Mouse (Mus musculus): ENCODE data around the gene Ankrd17. TPM values are rescaled to one million over a fixed set of nuclear protein-coding genes. Genes with fewer than 3 reads are reported as not detected.

The Ankrd17 gene
- polyA plus RNA-seq, 1 experiment from 2014 or later: 27.7 TPM

- Histone ChIP-seq H3K4me2 (no peak overlapping the region), H3K27me3 (ENCODE audit: control insufficient read depth, insufficient read depth, low read length) (no peaks in the 10 kb centered on the region), H3K9ac (ENCODE audit: low read length) (no peak overlapping the region), H3K4me3 (ENCODE audit: low read depth, low read length) (no peak overlapping the region), H3K9me3 (ENCODE audit: control insufficient read depth, low read length) (no peaks in the 10 kb centered on the region), H3K27ac (ENCODE audit: low read depth, low read length) (no peak overlapping the region), H3K36me3 (ENCODE audit: control insufficient read depth, insufficient read depth, low read length) (no peaks in the 10 kb centered on the region), H3K4me1 (ENCODE audit: control insufficient read depth, insufficient read depth, low read length) (no peaks in the 10 kb centered on the region)
- DNase-seq (ENCODE audit: low spot score, missing footprints): no peak
- ATAC-seq (ENCODE audit: low FRiP score): no peak
- 92% methylated on average over 4 of the region's 4 CpGs for WGBS
These were observed 7.3 kb upstream of the Ankrd17 start for GRCm38 (mm10) chr5:90373708-90374107.

DNA sequence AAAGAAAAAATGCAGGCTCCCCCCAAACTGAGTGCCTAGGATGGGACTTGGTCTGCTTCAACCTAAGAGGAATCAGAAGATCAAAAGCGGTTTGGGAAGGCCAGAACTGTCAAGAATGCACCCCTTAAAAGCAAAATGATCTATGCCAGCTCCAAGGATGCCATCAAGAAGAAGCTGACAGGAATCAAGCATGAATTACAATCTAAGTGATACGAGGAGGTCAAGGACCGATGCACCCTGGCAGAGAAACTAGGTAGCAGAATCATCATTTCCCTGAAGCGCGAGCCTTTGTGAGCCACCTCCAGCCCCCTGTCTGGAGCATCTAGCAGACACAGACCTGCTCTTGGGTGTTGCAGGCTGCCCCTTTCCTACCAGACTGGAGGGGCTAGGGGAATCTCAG lies 4.0 kb upstream of the Ankrd17 start:
- ATAC-seq (ENCODE audit: low FRiP score) (no peak), DNase-seq (ENCODE audit: low spot score, missing footprints) (no peak)
- H3K27me3 ChIP-seq (ENCODE audit: control insufficient read depth, insufficient read depth, low read length): no peaks in the 10 kb centered on the region
- H3K27ac ChIP-seq (ENCODE audit: low read depth, low read length): no peak overlapping the region
- no peak overlapping the region for H3K4me3 ChIP-seq (ENCODE audit: low read depth, low read length)
- WGBS: 84% methylated on average over 5 of the region's 5 CpGs
- no peaks in the 10 kb centered on the region for H3K36me3 ChIP-seq (ENCODE audit: control insufficient read depth, insufficient read depth, low read length)
- H3K4me2 ChIP-seq: no peak overlapping the region
- no peaks in the 10 kb centered on the region for H3K9me3 ChIP-seq (ENCODE audit: control insufficient read depth, low read length)
- no peak overlapping the region for H3K9ac ChIP-seq (ENCODE audit: low read length)
- H3K4me1 ChIP-seq (ENCODE audit: control insufficient read depth, insufficient read depth, low read length): peaks cover 2% of the 10 kb centered on the region; the same call in 1 of the 2 replicates

GRCm38 (mm10) chr5:90367067-90367303 lies 608 bp upstream of the Ankrd17 start, which contains the start of gene Gm9958:
Gm9958 (plus strand) TSS chr5:90367204.
- 4% methylated on average over 7 of the region's 7 CpGs for WGBS
- peak within 1 kb of the TSS; percentile 61 for H3K4me2 ChIP-seq

GRCm38 (mm10) chr5:90365141-90365951 lies 1.0 kb downstream of the Ankrd17 start:
- Histone ChIP-seq H3K4me3 (ENCODE audit: low read depth, low read length) (peak overlapping the region; percentile 97), H3K9ac (ENCODE audit: low read length) (peak overlapping the region; percentile 97), H3K4me1 (ENCODE audit: control insufficient read depth, insufficient read depth, low read length) (peaks cover 9% of the 10 kb centered on the region), H3K9me3 (ENCODE audit: control insufficient read depth, low read length) (no peaks in the 10 kb centered on the region), H3K27ac (ENCODE audit: low read depth, low read length) (peak overlapping the region; percentile 95), H3K27me3 (ENCODE audit: control insufficient read depth, insufficient read depth, low read length) (no peaks in the 10 kb centered on the region), H3K36me3 (ENCODE audit: control insufficient read depth, insufficient read depth, low read length) (no peaks in the 10 kb centered on the region), H3K4me2 (peak overlapping the region; percentile 58)
- peak; percentile 41 for ATAC-seq (ENCODE audit: low FRiP score)
- under 1% methylated on average over 53 of the region's 61 CpGs for WGBS
- peak; percentile 95 for DNase-seq (ENCODE audit: low spot score, missing footprints)

More at GRCm38 (mm10) chr5:90367067-90367303, 608 bp upstream of the Ankrd17 start, which contains the start of gene Gm9958:
- no peak for DNase-seq (ENCODE audit: low spot score, missing footprints)
- ATAC-seq (ENCODE audit: low FRiP score): no peak
- Histone ChIP-seq H3K27me3 (ENCODE audit: control insufficient read depth, insufficient read depth, low read length) (no peaks in the 10 kb centered on the region), H3K27ac (ENCODE audit: low read depth, low read length) (peak within 1 kb of the TSS; percentile 95), H3K4me1 (ENCODE audit: control insufficient read depth, insufficient read depth, low read length) (peaks cover 9% of the 10 kb centered on the region), H3K9ac (ENCODE audit: low read length) (peak within 1 kb of the TSS; percentile 97), H3K4me3 (ENCODE audit: low read depth, low read length) (peak within 1 kb of the TSS; percentile 97), H3K9me3 (ENCODE audit: control insufficient read depth, low read length) (no peaks in the 10 kb centered on the region), H3K36me3 (ENCODE audit: control insufficient read depth, insufficient read depth, low read length) (no peaks in the 10 kb centered on the region)

DNA sequence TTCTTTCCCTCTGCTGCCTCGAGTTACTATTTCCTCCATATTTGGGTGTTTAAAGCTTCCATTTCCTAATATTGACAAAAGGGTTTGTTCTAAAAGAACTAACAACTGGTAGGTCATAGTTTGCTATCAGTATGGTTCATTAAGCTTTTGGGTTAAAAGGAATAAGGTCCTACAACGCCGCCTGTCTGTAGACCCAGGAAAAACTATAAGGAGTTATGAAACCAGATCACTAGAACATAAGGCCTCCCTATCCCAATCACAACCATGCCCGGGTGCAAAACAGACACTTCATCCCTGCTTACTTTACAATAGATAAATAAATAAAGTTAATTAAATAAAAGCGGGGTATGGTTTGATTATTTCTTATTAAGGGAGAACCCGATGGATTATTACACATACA lies 1.9 kb downstream of the Ankrd17 start:
- Histone ChIP-seq H3K9ac (ENCODE audit: low read length) (peak overlapping the region; percentile 97), H3K36me3 (ENCODE audit: control insufficient read depth, insufficient read depth, low read length) (no peaks in the 10 kb centered on the region), H3K9me3 (ENCODE audit: control insufficient read depth, low read length) (no peaks in the 10 kb centered on the region), H3K27me3 (ENCODE audit: control insufficient read depth, insufficient read depth, low read length) (no peaks in the 10 kb centered on the region), H3K4me2 (peak overlapping the region; percentile 58), H3K4me3 (ENCODE audit: low read depth, low read length) (peak overlapping the region; percentile 97), H3K4me1 (ENCODE audit: control insufficient read depth, insufficient read depth, low read length) (peaks cover 9% of the 10 kb centered on the region), H3K27ac (ENCODE audit: low read depth, low read length) (no peak overlapping the region)
- ATAC-seq (ENCODE audit: low FRiP score) (no peak), DNase-seq (ENCODE audit: low spot score, missing footprints) (peak; percentile 91)
- WGBS: 6% methylated on average over 6 of the region's 6 CpGs

DNA sequence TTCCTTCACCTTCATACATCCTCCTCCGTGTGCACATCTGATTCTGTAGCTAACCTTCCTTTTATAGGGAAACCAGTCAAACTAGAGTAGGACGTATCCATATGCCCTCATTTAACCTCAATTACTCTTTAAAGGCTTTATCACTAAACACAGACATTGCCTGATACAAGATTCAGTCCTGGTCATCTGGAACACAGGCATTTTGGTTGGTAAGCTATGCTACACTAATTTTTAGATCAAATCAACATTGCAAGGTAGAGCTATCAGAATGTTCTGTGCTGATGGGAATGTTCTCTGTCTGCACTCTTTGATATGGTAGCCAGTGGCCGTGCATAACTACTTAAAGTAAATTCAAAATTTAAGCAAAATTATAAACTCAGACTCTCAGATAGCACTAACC lies 10.6 kb downstream of the Ankrd17 start:
- Histone ChIP-seq H3K9me3 (ENCODE audit: control insufficient read depth, low read length) (no peaks in the 10 kb centered on the region), H3K4me2 (no peak overlapping the region), H3K4me3 (ENCODE audit: low read depth, low read length) (no peak overlapping the region), H3K4me1 (ENCODE audit: control insufficient read depth, insufficient read depth, low read length) (no peaks in the 10 kb centered on the region), H3K36me3 (ENCODE audit: control insufficient read depth, insufficient read depth, low read length) (no peaks in the 10 kb centered on the region), H3K27me3 (ENCODE audit: control insufficient read depth, insufficient read depth, low read length) (no peaks in the 10 kb centered on the region), H3K9ac (ENCODE audit: low read length) (no peak overlapping the region), H3K27ac (ENCODE audit: low read depth, low read length) (no peak overlapping the region)
- ATAC-seq (ENCODE audit: low FRiP score) (no peak), DNase-seq (ENCODE audit: low spot score, missing footprints) (no peak)
- 89% methylated on average over 3 of the region's 3 CpGs for WGBS

- no peaks in the 10 kb centered on the region for H3K27me3 ChIP-seq (ENCODE audit: control insufficient read depth, insufficient read depth, low read length)
- no peaks in the 10 kb centered on the region for H3K9me3 ChIP-seq (ENCODE audit: control insufficient read depth, low read length)
- DNase-seq (ENCODE audit: low spot score, missing footprints) (no peak), ATAC-seq (ENCODE audit: low FRiP score) (no peak)
- H3K9ac ChIP-seq (ENCODE audit: low read length): no peak overlapping the region
- no peak overlapping the region for H3K27ac ChIP-seq (ENCODE audit: low read depth, low read length)
- H3K36me3 ChIP-seq (ENCODE audit: control insufficient read depth, insufficient read depth, low read length): no peaks in the 10 kb centered on the region
- H3K4me1 ChIP-seq (ENCODE audit: control insufficient read depth, insufficient read depth, low read length): no peaks in the 10 kb centered on the region
- no peak overlapping the region for H3K4me2 ChIP-seq
- H3K4me3 ChIP-seq (ENCODE audit: low read depth, low read length): no peak overlapping the region
- 94% methylated on average over 4 of the region's 4 CpGs for WGBS
These were observed 12.6 kb downstream of the Ankrd17 start for GRCm38 (mm10) chr5:90353552-90354317.

DNA sequence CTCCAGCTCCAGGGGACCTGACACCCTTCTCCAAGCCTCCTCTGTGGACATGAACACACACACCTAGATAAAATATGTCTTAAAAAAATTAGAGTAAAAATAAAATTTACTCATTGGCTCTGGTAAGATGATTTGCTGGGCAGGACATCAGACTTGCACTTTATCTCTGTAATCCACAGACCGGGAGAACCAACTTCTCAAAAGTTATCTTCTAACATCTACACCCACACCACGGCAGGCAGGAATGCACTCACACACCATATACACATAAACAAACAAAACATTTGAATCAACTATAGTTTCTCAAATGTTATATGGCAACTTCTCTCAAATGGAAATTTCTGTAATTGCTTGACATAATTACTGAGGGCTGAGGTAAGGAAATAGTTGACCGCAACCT lies 19.5 kb downstream of the Ankrd17 start:
- H3K4me3 ChIP-seq (ENCODE audit: low read depth, low read length): no peak overlapping the region
- H3K4me1 ChIP-seq (ENCODE audit: control insufficient read depth, insufficient read depth, low read length): no peaks in the 10 kb centered on the region
- H3K36me3 ChIP-seq (ENCODE audit: control insufficient read depth, insufficient read depth, low read length): no peaks in the 10 kb centered on the region
- ATAC-seq (ENCODE audit: low FRiP score): no peak
- DNase-seq (ENCODE audit: low spot score, missing footprints): no peak
- no peak overlapping the region for H3K9ac ChIP-seq (ENCODE audit: low read length)
- H3K9me3 ChIP-seq (ENCODE audit: control insufficient read depth, low read length): no peaks in the 10 kb centered on the region
- H3K4me2 ChIP-seq: no peak overlapping the region
- WGBS: 97% methylated on average over 3 of the region's 3 CpGs
- H3K27me3 ChIP-seq (ENCODE audit: control insufficient read depth, insufficient read depth, low read length): no peaks in the 10 kb centered on the region
- H3K27ac ChIP-seq (ENCODE audit: low read depth, low read length): no peak overlapping the region

GRCm38 (mm10) chr5:90340847-90341246 lies 25.5 kb downstream of the Ankrd17 start:
- H3K36me3 ChIP-seq (ENCODE audit: control insufficient read depth, insufficient read depth, low read length): no peaks in the 10 kb centered on the region
- no peak overlapping the region for H3K9ac ChIP-seq (ENCODE audit: low read length)
- no peak overlapping the region for H3K4me2 ChIP-seq
- 80% methylated on average over 4 of the region's 4 CpGs for WGBS
- H3K9me3 ChIP-seq (ENCODE audit: control insufficient read depth, low read length): no peaks in the 10 kb centered on the region
- no peak overlapping the region for H3K4me3 ChIP-seq (ENCODE audit: low read depth, low read length)
- no peak overlapping the region for H3K27ac ChIP-seq (ENCODE audit: low read depth, low read length)
- ATAC-seq (ENCODE audit: low FRiP score): no peak
- H3K4me1 ChIP-seq (ENCODE audit: control insufficient read depth, insufficient read depth, low read length): peaks cover 19% of the 10 kb centered on the region
- no peak for DNase-seq (ENCODE audit: low spot score, missing footprints)
- no peaks in the 10 kb centered on the region for H3K27me3 ChIP-seq (ENCODE audit: control insufficient read depth, insufficient read depth, low read length)
